Mouse (Mus musculus) central nervous system, embryonic 18 days (tissue): Measurements from ENCODE around the gene Sars2. TPM values are rescaled to one million over a fixed set of nuclear protein-coding genes. Genes with fewer than 3 reads are reported as not detected.

ENCODE experiments used
- polyA plus RNA-seq: library from polyadenylated mRNA; depleted of rRNA; stranded (reverse); fragments of >200 nt; gene quantifications from 2 replicates; pipeline ENCODE4 v1.2.3, GENCODE M21; 2012; rRNA removed

Sars2 gene
- polyA plus RNA-seq, result 15.9 and 16.3 TPM in 2 replicates

GRCm38 (mm10) chr7:28741709-28742438 lies at the start of gene Sars2, which contains the start of gene Mrps12:
Gene Sars2, plus strand, starts transcription at chr7:28741992.
Gene Mrps12, minus strand, starts transcription at chr7:28741820.

GRCm38 (mm10) chr7:28692545-28693320 lies 49.1 kb upstream of the Sars2 start, which contains the start of gene Fbxo27:
Gene Fbxo27, plus strand, starts transcription at chr7:28692849.

GRCm38 (mm10) chr7:28716590-28717281 lies 25.1 kb upstream of the Sars2 start, which contains the start of gene Fbxo17:
Gene Fbxo17, plus strand, starts transcription at chr7:28716804.

DNA sequence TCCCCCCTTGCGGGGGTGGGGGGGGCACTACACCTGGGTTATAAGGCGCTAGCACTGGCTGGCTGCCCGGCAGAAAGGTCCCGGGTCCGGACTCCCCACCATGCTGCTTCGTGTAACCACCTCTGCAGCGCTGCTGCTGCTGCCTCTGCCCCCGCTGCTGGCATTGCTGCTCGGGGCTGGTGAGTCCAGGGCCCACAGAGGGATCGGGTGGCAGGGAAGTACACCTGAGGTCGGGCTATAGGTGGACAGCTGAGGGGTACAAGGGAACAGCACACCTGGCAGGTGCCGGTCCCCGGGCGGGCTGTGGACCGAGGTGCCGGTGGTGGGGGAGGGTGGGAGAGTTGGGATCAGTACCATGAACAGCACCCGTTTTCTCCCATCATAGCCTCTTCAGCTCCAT lies 14.3 kb downstream of the Sars2 start, which contains the start of gene Ccer2:
Gene Ccer2 (plus strand): TSS at position 96 of the 400 bp plus-strand sequence.

DNA sequence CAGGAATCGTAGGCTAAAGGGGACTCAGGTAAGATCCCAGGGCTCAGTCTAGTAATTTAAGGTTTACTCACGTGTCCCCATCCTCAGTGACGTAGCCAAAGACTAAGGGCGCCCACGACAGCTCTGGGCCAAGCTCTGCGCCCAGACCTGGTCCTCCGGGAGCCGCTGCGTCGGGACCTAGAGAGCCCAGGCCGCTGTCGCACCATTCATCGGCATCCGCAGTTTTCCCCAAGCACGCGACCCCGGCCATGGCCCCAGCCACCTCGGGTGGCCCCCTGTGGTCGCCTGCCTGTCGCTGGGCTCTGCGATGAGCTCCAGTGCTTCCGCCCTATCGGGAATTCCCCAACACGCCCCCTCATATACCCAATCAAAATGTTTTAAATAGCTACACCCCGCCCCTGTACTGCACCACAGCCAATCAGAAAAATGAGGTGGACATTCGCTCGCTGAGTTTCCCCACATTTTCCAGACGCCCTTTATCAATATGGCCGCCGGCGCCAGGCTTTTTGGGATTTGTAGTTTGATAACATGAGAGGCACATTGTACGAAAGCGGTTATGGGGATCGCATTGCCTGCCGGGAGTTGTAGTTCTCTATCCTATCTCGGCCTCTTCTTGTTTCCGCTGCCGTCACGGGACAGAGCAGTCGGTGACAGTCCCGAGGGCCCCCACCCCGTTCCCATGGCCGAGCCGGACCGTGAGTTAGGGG lies 24.5 kb downstream of the Sars2 start, which contains the start of gene Sirt2:
Gene Sirt2 (plus strand): TSS at position 563 of the 707 bp plus-strand sequence.

DNA sequence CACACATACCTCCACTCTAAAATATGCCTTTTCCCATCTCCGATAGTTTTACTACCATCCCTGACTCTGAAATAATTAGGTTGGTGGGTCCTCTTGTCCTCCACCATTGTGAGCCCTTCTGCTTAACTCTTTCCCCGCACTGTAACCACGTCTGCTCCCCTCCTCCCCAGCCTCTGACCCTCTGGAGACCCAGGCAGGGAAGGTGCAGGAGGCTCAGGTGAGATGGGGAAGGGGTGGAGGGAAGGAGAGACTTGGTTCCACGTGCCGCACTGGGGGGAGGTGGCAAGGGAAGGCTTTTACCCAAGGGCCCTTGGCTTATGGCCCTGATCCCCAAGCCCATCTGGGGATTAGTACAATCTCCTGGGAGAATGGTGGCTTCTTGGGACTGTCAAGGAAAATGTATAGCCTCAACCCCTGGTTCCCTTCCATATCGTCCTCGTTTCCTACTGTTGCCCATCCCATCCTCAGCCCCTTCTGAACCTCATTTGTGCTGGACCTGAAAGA lies 25.7 kb downstream of the Sars2 start, which contains the start of gene Nfkbib:
Gene Nfkbib (minus strand): TSS at position 51 of the 504 bp plus-strand sequence.

DNA sequence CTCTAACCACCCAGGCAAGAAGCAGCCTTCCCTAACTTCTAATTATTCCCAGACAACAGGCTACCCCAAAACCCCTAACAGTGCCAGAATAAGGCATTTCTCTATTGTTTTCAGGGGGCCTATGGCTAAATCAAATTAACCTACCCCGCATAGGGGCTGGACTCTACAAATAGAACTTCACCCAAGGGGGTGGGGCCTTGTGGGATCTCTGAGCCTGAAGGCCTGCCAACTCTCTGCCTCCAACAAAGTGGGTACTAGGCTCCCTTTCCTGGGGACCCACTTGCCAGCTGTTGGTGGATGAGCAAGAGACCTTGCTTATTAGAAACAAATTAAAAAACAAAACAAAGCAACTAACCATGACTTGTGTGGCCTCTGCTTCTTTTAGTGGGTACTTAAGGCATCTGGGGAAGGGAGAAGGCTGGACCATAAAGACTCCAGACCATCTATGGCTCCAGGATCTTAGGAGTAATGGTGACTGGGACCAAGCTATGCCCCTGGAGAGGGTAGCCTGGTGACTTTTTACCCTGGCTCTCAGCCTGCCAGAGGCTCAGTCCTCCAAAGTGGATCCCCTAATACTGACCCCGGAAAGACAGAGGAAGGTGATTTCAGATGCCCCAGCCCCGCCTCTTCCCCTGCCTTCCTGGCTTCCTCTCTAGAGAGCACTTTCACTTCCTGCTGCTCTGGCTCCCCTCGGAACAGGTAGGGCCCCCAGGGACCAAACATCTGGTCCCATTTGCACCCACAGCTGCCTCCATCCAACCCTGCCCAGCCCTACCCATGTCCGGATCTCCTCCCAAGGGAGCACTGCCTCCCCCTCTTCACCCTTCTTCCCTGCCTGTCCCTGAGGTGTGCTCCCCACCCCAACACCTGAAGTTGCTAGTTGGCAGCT lies 46.8 kb downstream of the Sars2 start, which contains the start of gene Rinl:
Gene Rinl (plus strand): TSS at position 663 of the 889 bp plus-strand sequence.

Other genes starting within 250 kb of the Sars2 start
- not detected in 2 replicates for gene Ifnl2, start 231.5 kb upstream of the Sars2 start, polyA plus RNA-seq
- not detected in 2 replicates for gene Ifnl3, start 219.2 kb upstream of the Sars2 start, polyA plus RNA-seq
- not detected in 2 replicates for gene Sycn, start 201.1 kb upstream of the Sars2 start, polyA plus RNA-seq
- 0.20 and 3.1 TPM in 2 replicates for gene Nccrp1, start 194.7 kb upstream of the Sars2 start, polyA plus RNA-seq
- gene Samd4b, start 143.8 kb upstream of the Sars2 start, polyA plus RNA-seq, result 53.4 and 61.8 TPM in 2 replicates
- 11.0 and 12.7 TPM in 2 replicates for gene Pak4, start 143.8 kb upstream of the Sars2 start, polyA plus RNA-seq
- 0.22 and 0.92 TPM in 2 replicates for gene Acp7, start 110.7 kb upstream of the Sars2 start, polyA plus RNA-seq
- gene Fbxo27, start 49.1 kb upstream of the Sars2 start, polyA plus RNA-seq, result 31.4 and 33.2 TPM in 2 replicates
- gene Fbxo17, start 25.2 kb upstream of the Sars2 start, polyA plus RNA-seq, result 4.1 and 4.6 TPM in 2 replicates
- 71.4 and 74.9 TPM in 2 replicates for gene Mrps12, start 172 bp upstream of the Sars2 start, polyA plus RNA-seq
- gene Ccer2, start 14.2 kb downstream of the Sars2 start, polyA plus RNA-seq, result 0.39 and 0.56 TPM in 2 replicates
- 128 and 133 TPM in 2 replicates for gene Sirt2, start 24.7 kb downstream of the Sars2 start, polyA plus RNA-seq
- 26.6 and 29.6 TPM in 2 replicates for gene Nfkbib, start 25.5 kb downstream of the Sars2 start, polyA plus RNA-seq
- 0.55 and 0.62 TPM in 2 replicates for gene Rinl, start 47.0 kb downstream of the Sars2 start, polyA plus RNA-seq
- gene Hnrnpl, start 66.5 kb downstream of the Sars2 start, polyA plus RNA-seq, result 372 and 379 TPM in 2 replicates
- gene Ech1, start 83.2 kb downstream of the Sars2 start, polyA plus RNA-seq, result 98.9 and 107 TPM in 2 replicates
- gene Lgals4, start 91.9 kb downstream of the Sars2 start, polyA plus RNA-seq, result 9.5 and 10.9 TPM in 2 replicates
- 11.6 and 16.4 TPM in 2 replicates for gene Lgals7, start 121.9 kb downstream of the Sars2 start, polyA plus RNA-seq
- gene Capn12, start 139.4 kb downstream of the Sars2 start, polyA plus RNA-seq, result 0.22 and 0.25 TPM in 2 replicates
- 120 and 134 TPM in 2 replicates for gene Actn4, start 220.3 kb downstream of the Sars2 start, polyA plus RNA-seq
- 377 and 381 TPM in 2 replicates for gene Eif3k, start 239.9 kb downstream of the Sars2 start, polyA plus RNA-seq
- 12.9 and 14.6 TPM in 2 replicates for gene Map4k1, start 240.1 kb downstream of the Sars2 start, polyA plus RNA-seq